8 mouse cellular contexts compared by ENCODE assay signal in the genomic region with DNA sequence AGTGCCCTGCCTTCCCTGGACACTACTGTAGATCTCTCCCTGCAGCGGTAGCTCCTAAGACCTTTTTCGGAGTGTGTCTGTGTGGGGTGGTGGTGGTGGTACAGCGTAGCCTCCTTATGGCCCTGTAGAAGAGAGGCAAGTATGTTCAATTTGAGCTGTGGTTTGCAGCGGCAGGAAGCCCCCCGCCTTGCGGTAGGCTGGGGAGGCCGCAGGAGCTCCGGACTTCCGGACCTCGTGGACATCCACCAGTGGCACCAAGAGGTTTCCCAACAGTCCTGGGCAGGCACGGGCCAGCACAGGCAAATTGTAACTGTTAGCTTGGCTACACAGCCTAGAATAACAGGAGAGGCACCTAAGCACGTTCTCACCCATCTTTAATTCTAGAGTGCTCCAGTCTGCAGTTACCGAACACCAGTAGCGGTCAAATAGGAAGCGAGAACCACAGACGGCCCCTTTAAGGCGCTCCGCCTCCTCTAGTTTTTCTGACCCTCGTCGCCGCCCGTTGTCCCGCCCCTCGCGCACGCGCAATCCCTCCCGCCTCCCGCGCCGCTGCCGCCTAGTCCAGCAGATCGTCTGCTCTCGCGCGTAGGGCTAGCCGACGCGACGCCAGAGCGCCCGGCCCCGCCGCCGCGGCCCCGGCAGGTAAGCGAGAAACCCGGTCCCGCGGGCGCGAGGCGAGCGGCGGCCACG. TPM values are rescaled to one million over a fixed set of nuclear protein-coding genes. Genes with fewer than 3 reads are reported as not detected.
DNase-seq lines count a peak whose midpoint lies in the region; ATAC-seq and TF ChIP-seq lines count a peak whose summit lies in the region.

TSS of gene Wdr5 (plus strand) at position 519 of the 690 bp plus-strand sequence.

- ATAC-seq in erythroid progenitor cell, adult 5-6 weeks (replicated peaks; ENCODE audit: low FRiP score, poor library complexity, severe bottlenecking): peak; percentile 91
- ATAC-seq in heart, embryonic 12.5 days (ENCODE audit: insufficient number of reproducible peaks, low FRiP score): peak; percentile 92
- ATAC-seq in kidney, postnatal 0 days (replicated peaks; ENCODE audit: low FRiP score, low read depth): peak; percentile 87
- peak; percentile 88 for ATAC-seq in liver, embryonic 11.5 days (replicated peaks; ENCODE audit: low FRiP score)
- peak; percentile 92 for ATAC-seq in stomach, embryonic 14.5 days (ENCODE audit: insufficient number of reproducible peaks, insufficient read depth, low FRiP score, low read depth)

- peak; percentile 93 for DNase-seq in CD4-positive helper T cell, adult 2 months (ENCODE audit: low read depth, low spot score)
- DNase-seq in brain, embryonic 18.5 days (ENCODE audit: low read depth, low spot score): peak; percentile 83
- DNase-seq in kidney, postnatal 0 days (ENCODE audit: low spot score): peak; percentile 97
- peak; percentile 99 for DNase-seq in liver, embryonic 11.5 days (ENCODE audit: low spot score)
- DNase-seq in naive thymus-derived CD4-positive, alpha-beta T cell, adult 2 months (ENCODE audit: low read depth): peak; percentile 94

- peak within 1 kb of the TSS; percentile 89 for H3K4me3 ChIP-seq in heart, embryonic 12.5 days
- H3K4me3 ChIP-seq in kidney, postnatal 0 days (replicated peaks; ENCODE audit: low read depth, low read length): peak within 1 kb of the TSS; percentile 58
- peak within 1 kb of the TSS; percentile 93 for H3K4me3 ChIP-seq in liver, embryonic 11.5 days (ENCODE audit: low read depth, low read length)
- peak within 1 kb of the TSS; percentile 98 for H3K4me3 ChIP-seq in stomach, embryonic 14.5 days (ENCODE audit: low read depth, low read length)

- no peaks in the 10 kb centered on the region for H3K9me3 ChIP-seq in heart, embryonic 12.5 days (replicated peaks)
- H3K9me3 ChIP-seq in kidney, postnatal 0 days (replicated peaks; ENCODE audit: low read length): no peaks in the 10 kb centered on the region
- peaks cover 3% of the 10 kb centered on the region; the same call in 1 of the 2 replicates for H3K9me3 ChIP-seq in liver, embryonic 11.5 days (ENCODE audit: control insufficient read depth, low read length)
- H3K9me3 ChIP-seq in stomach, embryonic 14.5 days (ENCODE audit: control insufficient read depth, low read depth, low read length): no peaks in the 10 kb centered on the region

- peaks cover 16% of the 10 kb centered on the region for H3K36me3 ChIP-seq in heart, embryonic 12.5 days
- H3K36me3 ChIP-seq in kidney, postnatal 0 days (ENCODE audit: insufficient read depth, low read length): peaks cover 12% of the 10 kb centered on the region; the same call in 1 of the 2 replicates
- H3K36me3 ChIP-seq in liver, embryonic 11.5 days (ENCODE audit: control insufficient read depth, insufficient read depth, low read length): peaks cover 11% of the 10 kb centered on the region
- peaks cover 16% of the 10 kb centered on the region for H3K36me3 ChIP-seq in stomach, embryonic 14.5 days (ENCODE audit: control insufficient read depth, insufficient read depth, low read length)

- peak; percentile 77 for TF ChIP-seq CTCF in kidney, postnatal 0 days (IDR thresholded peaks at IDR 0.05; ENCODE audit: low read depth)

- H3K27ac ChIP-seq in heart, embryonic 12.5 days (ENCODE audit: poor library complexity, severe bottlenecking): peak within 1 kb of the TSS; percentile 83
- H3K27ac ChIP-seq in kidney, postnatal 0 days: peak within 1 kb of the TSS; percentile 92
- peak within 1 kb of the TSS; percentile 82 for H3K27ac ChIP-seq in liver, embryonic 11.5 days (ENCODE audit: low read depth, low read length)
- H3K27ac ChIP-seq in stomach, embryonic 14.5 days (ENCODE audit: low read length): peak within 1 kb of the TSS; percentile 87

- H3K4me1 ChIP-seq in heart, embryonic 12.5 days (replicated peaks): peaks cover 28% of the 10 kb centered on the region
- peaks cover 19% of the 10 kb centered on the region; the same call in 1 of the 2 replicates for H3K4me1 ChIP-seq in kidney, postnatal 0 days (replicated peaks; ENCODE audit: insufficient read depth, low read length)
- peaks cover 24% of the 10 kb centered on the region for H3K4me1 ChIP-seq in liver, embryonic 11.5 days (replicated peaks; ENCODE audit: control insufficient read depth, insufficient read depth, low read length)
- peaks cover 22% of the 10 kb centered on the region; the same call in 1 of the 2 replicates for H3K4me1 ChIP-seq in stomach, embryonic 14.5 days (ENCODE audit: control insufficient read depth, insufficient read depth, low read length)

- no peaks in the 10 kb centered on the region for H3K27me3 ChIP-seq in heart, embryonic 12.5 days (replicated peaks)
- H3K27me3 ChIP-seq in kidney, postnatal 0 days (ENCODE audit: insufficient read depth, low read length): no peaks in the 10 kb centered on the region
- H3K27me3 ChIP-seq in liver, embryonic 11.5 days (replicated peaks; ENCODE audit: control insufficient read depth, insufficient read depth, low read length): no peaks in the 10 kb centered on the region
- no peaks in the 10 kb centered on the region for H3K27me3 ChIP-seq in stomach, embryonic 14.5 days (ENCODE audit: control insufficient read depth, insufficient read depth, low read length)

- under 1% methylated on average over 57 of the region's 57 CpGs for WGBS in heart, embryonic 12.5 days
- under 1% methylated on average over 56 of the region's 57 CpGs for WGBS in kidney, postnatal 0 days
- under 1% methylated on average over 57 of the region's 57 CpGs for WGBS in liver, embryonic 11.5 days
- under 1% methylated on average over 57 of the region's 57 CpGs for WGBS in stomach, embryonic 14.5 days

- H3K4me2 ChIP-seq in heart, embryonic 12.5 days: peak within 1 kb of the TSS; percentile 99
- H3K4me2 ChIP-seq in kidney, postnatal 0 days (ENCODE audit: low read length): peak within 1 kb of the TSS; percentile 88
- H3K4me2 ChIP-seq in liver, embryonic 11.5 days: peak within 1 kb of the TSS; percentile 78
- peak within 1 kb of the TSS; percentile 80 for H3K4me2 ChIP-seq in stomach, embryonic 14.5 days (replicated peaks; ENCODE audit: low read depth, low read length)

- peak within 1 kb of the TSS; percentile 93 for H3K9ac ChIP-seq in heart, embryonic 12.5 days
- H3K9ac ChIP-seq in kidney, postnatal 0 days (ENCODE audit: low read depth, low read length): peak within 1 kb of the TSS; percentile 85
- peak within 1 kb of the TSS; percentile 95 for H3K9ac ChIP-seq in liver, embryonic 11.5 days (ENCODE audit: low read depth, low read length)
- H3K9ac ChIP-seq in stomach, embryonic 14.5 days (replicated peaks; ENCODE audit: low read depth, low read length): peak within 1 kb of the TSS; percentile 93

RNA-seq across cellular contexts. Expression of gene Wdr5, which starts in this region (rescaled TPM):
- total RNA-seq in erythroid progenitor cell, adult 5-6 weeks (2015; ENCODE audit: low replicate concordance): 14.4 and 18.9 TPM in 2 replicates
- total RNA-seq in erythroid progenitor cell, adult 5-6 weeks (2017; ENCODE audit: low replicate concordance): 13.6 and 28.5 TPM in 2 replicates
- 33.7 and 36.1 TPM in 2 replicates for polyA plus RNA-seq in heart, embryonic 12.5 days (2016; fragmentation: Nextera tagmentation; extraction: Ambion mirVana)
- polyA plus RNA-seq in kidney, postnatal 0 days (2015; fragmentation: Nextera tagmentation; extraction: Ambion mirVana): 43.0 and 46.6 TPM in 2 replicates
- polyA plus RNA-seq in liver, embryonic 11.5 days (2014; fragmentation: Nextera tagmentation; extraction: Ambion mirVana): 76.7 and 78.0 TPM in 2 replicates
- 48.7 and 49.2 TPM in 2 replicates for polyA plus RNA-seq in stomach, embryonic 14.5 days (2014; fragmentation: Nextera tagmentation; extraction: Ambion mirVana)

Comparison
In these comparisons a context has a peak if more than half of its experiments do, and no peak if none do; other contexts are left out.
1. Peak in every context shown above with its lines: DNase-seq, ATAC-seq, H3K4me3 ChIP-seq and H3K27ac ChIP-seq.